Mouse (Mus musculus) olfactory bulb, adult 2 months (tissue): ENCODE results near the gene Cdh6.

Experiments used
- CTCF ChIP-seq: fragments of 200-500 bp; IDR thresholded peaks from 2 replicates; pipeline ENCODE4 v1.5.1; 2012; ENCODE audit warnings: low read depth, mild to moderate bottlenecking, low read length, moderate library complexity; ENCODE audit not compliant: insufficient read depth
- POLR2A ChIP-seq: fragments of 200-500 bp; IDR thresholded peaks from 2 replicates; pipeline ENCODE4 v1.6.1; 2012; ENCODE audit warnings: mild to moderate bottlenecking, low read depth, low read length, moderate library complexity; ENCODE audit not compliant: insufficient read depth

DNA sequence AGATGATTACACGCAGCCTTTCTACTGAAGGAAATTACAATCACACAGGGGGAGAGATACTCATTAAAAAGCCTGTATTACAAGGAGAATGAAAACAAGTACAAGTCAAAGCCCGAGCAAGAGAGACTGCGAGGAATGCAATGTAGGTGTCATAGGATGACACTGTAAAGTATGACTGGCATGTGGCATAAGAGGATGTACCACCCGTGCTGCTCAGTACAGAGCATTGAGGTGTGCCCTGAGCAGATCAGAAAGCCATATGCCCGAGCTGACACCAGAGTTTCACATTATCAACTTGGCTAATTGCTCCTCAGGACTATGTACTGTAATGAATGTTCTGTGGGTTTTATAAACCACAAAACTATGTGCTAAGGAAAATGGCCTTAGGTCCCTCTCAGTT, 115.7 kb downstream of the Cdh6 start:
- TF ChIP-seq CTCF (no peak), POLR2A (no peak)
